Mouse (Mus musculus) CD4-positive, CD25-positive, alpha-beta regulatory T cell (primary cell): Measurements from ENCODE around the gene Gadd45b. TPM values are rescaled to one million over a fixed set of nuclear protein-coding genes. Genes with fewer than 3 reads are reported as not detected.

Experiments used
- polyA plus RNA-seq: library from polyadenylated mRNA; unstranded; fragments of 100-300 nt; shearing (Covaris generic); gene quantifications from one replicate; pipeline ENCODE4 v1.2.1, GENCODE M21; 2017

Gene Gadd45b
- 47.2 TPM for polyA plus RNA-seq

GRCm38 (mm10) chr10:80929299-80930226 lies at the start of gene Gadd45b:
Gadd45b (plus strand) TSS chr10:80930073.

DNA sequence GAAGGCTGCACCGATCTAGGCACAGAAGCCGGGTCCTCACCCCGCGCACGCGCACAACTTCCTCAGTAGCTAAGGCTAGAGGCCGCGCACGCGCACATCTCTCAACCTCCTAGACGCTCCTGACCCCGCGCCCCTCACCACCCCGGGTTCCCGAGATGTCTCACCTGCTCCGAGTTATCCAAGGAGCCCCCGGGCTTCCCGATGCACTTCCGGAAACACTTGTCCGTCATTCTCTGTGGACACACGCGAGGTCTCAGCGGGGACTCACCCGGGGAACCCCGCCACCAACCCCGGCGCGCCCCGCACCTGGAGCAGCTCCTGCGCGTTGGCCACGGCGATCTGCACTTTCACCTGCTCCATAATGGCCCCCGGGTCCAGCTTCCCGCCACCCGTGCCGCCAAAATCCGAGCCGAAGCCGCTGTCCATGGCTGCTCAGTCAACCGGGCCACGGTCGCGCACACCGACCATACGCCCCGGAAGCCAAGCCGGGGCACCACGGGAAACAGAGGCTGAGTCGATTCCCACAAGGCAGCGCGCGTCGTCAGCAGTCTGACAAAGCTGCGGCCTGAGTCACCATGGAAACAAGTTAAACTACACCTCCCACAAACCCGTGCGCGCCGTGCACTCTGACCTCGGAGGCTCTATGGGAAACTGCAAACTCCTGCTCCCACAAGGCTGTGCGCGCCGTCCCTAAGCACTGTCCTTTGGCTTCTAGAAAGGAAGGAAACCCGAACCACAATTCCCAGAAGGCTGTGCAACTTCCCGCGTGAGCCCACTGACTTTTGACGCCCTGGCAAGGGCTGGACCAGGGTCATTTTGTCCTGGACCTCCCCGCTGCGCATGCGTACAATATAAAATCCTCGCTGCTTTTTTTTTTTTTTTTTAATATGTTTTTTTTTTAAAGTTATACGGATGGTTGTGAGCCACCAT lies 29.3 kb upstream of the Gadd45b start, which contains the start of gene Timm13:
TSS of gene Timm13 (minus strand) at position 652 of the 930 bp plus-strand sequence.

GRCm38 (mm10) chr10:80917779-80918434 lies 12.0 kb upstream of the Gadd45b start, which contains the start of gene Lmnb2:
Lmnb2 (minus strand) TSS chr10:80918245.

Other genes with a start within 250 kb of the Gadd45b start
- gene Mob3a, start 228.1 kb upstream of the Gadd45b start, polyA plus RNA-seq, result 325 TPM
- gene Izumo4, start 227.9 kb upstream of the Gadd45b start, polyA plus RNA-seq, result 156 TPM
- 71.7 TPM for gene Ap3d1, start 187.8 kb upstream of the Gadd45b start, polyA plus RNA-seq
- gene Dot1l, start 174.9 kb upstream of the Gadd45b start, polyA plus RNA-seq, result 17.6 TPM
- 74.2 TPM for gene Sf3a2, start 131.9 kb upstream of the Gadd45b start, polyA plus RNA-seq
- gene Plekhj1, start 131.4 kb upstream of the Gadd45b start, polyA plus RNA-seq, result 275 TPM
- not detected for gene Amh, start 124.8 kb upstream of the Gadd45b start, polyA plus RNA-seq
- not detected for gene Jsrp1, start 116.6 kb upstream of the Gadd45b start, polyA plus RNA-seq
- 1,936 TPM for gene Oaz1, start 103.4 kb upstream of the Gadd45b start, polyA plus RNA-seq
- gene Lingo3, start 86.0 kb upstream of the Gadd45b start, polyA plus RNA-seq, result not detected
- gene Lsm7, start 74.9 kb upstream of the Gadd45b start, polyA plus RNA-seq, result 181 TPM
- gene Sppl2b, start 74.8 kb upstream of the Gadd45b start, polyA plus RNA-seq, result 28.4 TPM
- gene Tmprss9, start 58.2 kb upstream of the Gadd45b start, polyA plus RNA-seq, result 0.08 TPM
- gene Timm13, start 29.1 kb upstream of the Gadd45b start, polyA plus RNA-seq, result 222 TPM
- 18.1 TPM for gene Lmnb2, start 11.8 kb upstream of the Gadd45b start, polyA plus RNA-seq
- 0.23 TPM for gene Gng7, start 84.9 kb downstream of the Gadd45b start, polyA plus RNA-seq
- 0.13 TPM for gene Diras1, start 95.6 kb downstream of the Gadd45b start, polyA plus RNA-seq
- gene Slc39a3, start 107.4 kb downstream of the Gadd45b start, polyA plus RNA-seq, result 22.2 TPM
- 105 TPM for gene Sgta, start 130.1 kb downstream of the Gadd45b start, polyA plus RNA-seq
- 10.9 TPM for gene Thop1, start 140.0 kb downstream of the Gadd45b start, polyA plus RNA-seq
- 0.28 TPM for gene Creb3l3, start 168.8 kb downstream of the Gadd45b start, polyA plus RNA-seq
- gene Map2k2, start 175.8 kb downstream of the Gadd45b start, polyA plus RNA-seq, result 177 TPM
- gene Zbtb7a, start 205.1 kb downstream of the Gadd45b start, polyA plus RNA-seq, result 79.4 TPM
- 57.9 TPM for gene Pias4, start 237.8 kb downstream of the Gadd45b start, polyA plus RNA-seq
- gene Eef2, start 246.6 kb downstream of the Gadd45b start, polyA plus RNA-seq, result 670 TPM